Comparison of ENCODE assay signal across 18 mouse cellular contexts in genomic region chr2:174470786-174471405, GRCm38 (mm10). TPM values are rescaled to one million over a fixed set of nuclear protein-coding genes. Genes with fewer than 3 reads are reported as not detected.
DNase-seq lines count a peak whose midpoint lies in the region; ATAC-seq and TF ChIP-seq lines count a peak whose summit lies in the region.
"Had no signal": no experiment of that assay in that cellular context is flagged by ENCODE, and none has a peak within 500 bp of the region (broad histone marks: within the 10 kb centered on the region; RNA-seq: fewer than 3 reads in every experiment).

No protein-coding gene starts in this region.

- no peak for TF ChIP-seq EP300 in CH12.LX (IDR thresholded peaks at IDR 0.05; ENCODE audit: low read length)

- H3K79me2 ChIP-seq in CH12.LX (replicated peaks; ENCODE audit: control insufficient read depth, extremely low read depth, insufficient read depth, poor library complexity, severe bottlenecking) = peaks cover 39% of the 10 kb centered on the region

- peaks cover 35% of the 10 kb centered on the region for H3K36me3 ChIP-seq in heart, embryonic 12.5 days
- H3K36me3 ChIP-seq in CH12.LX (replicated peaks in 1 of 2; ENCODE audit: control insufficient read depth in 1 of 2, insufficient read depth in 1 of 2, low read length in 1 of 2) = peaks cover 34 to 55% of the 10 kb centered on the region in 2 experiments
- peaks cover 23% of the 10 kb centered on the region for H3K36me3 ChIP-seq in ES-E14 (ENCODE audit: control insufficient read depth, insufficient read depth, low read length, poor library complexity, severe bottlenecking)
- H3K36me3 ChIP-seq in liver, embryonic 13.5 days = peaks cover 56% of the 10 kb centered on the region
- no peaks in the 10 kb centered on the region; the same call in 1 of the 2 replicates for H3K36me3 ChIP-seq in forebrain, embryonic 16.5 days (ENCODE audit: control insufficient read depth, insufficient read depth)

- no peak overlapping the region for H3K27ac ChIP-seq in heart, embryonic 12.5 days (ENCODE audit: poor library complexity, severe bottlenecking)
- H3K27ac ChIP-seq in CH12.LX (ENCODE audit: insufficient read depth, low read depth) (no peak overlapping the region), ES-E14 (ENCODE audit: insufficient read depth, low read depth, low read length, poor library complexity, severe bottlenecking) (no peak overlapping the region)
- H3K27ac ChIP-seq in liver, embryonic 13.5 days = peak overlapping the region; percentile 91
- no peak overlapping the region for H3K27ac ChIP-seq in forebrain, embryonic 16.5 days (ENCODE audit: low read length)
- H3K27ac ChIP-seq: forebrain, embryonic 15.5 days; gastrocnemius, adult 2 months had no signal

- no peak for DNase-seq in heart, postnatal 10 days
- DNase-seq in CH12.LX (ENCODE audit: extremely low read depth) (no peak), ES-E14 (ENCODE audit: low read depth, low spot score) (no peak)
- no peak for DNase-seq in liver, embryonic 13.5 days
- no peak for DNase-seq in testis, postnatal 14 days (ENCODE audit: low spot score)
- DNase-seq: cerebellum, adult 9-10 months; gastrocnemius, adult 2 months; heart, adult 18-20 months; layer of hippocampus, postnatal 36 days; left cerebral cortex, postnatal 4 days; retina, postnatal 1 day; thymus, postnatal 36 days had no signal

- peak overlapping the region; percentile 74 for H3K4me2 ChIP-seq in heart, embryonic 12.5 days
- peak overlapping the region; percentile 86; the same call in 1 of the 2 replicates for H3K4me2 ChIP-seq in CH12.LX (ENCODE audit: insufficient read depth, low read depth, poor library complexity, severe bottlenecking)
- H3K4me2 ChIP-seq in liver, embryonic 13.5 days = peak overlapping the region; percentile 87
- H3K4me2 ChIP-seq in forebrain, embryonic 16.5 days (ENCODE audit: low read length) = no peak overlapping the region
- H3K4me2 ChIP-seq: forebrain, embryonic 15.5 days had no signal

- no peak for TF ChIP-seq CTCF in CH12.LX (conservative IDR thresholded peaks at IDR 0.05 in 1 of 2, IDR thresholded peaks at IDR 0.05 in 1 of 2; ENCODE audit: low read depth in 2 of 2, low read length in 2 of 2)

- 82% methylated on average over 7 of the region's 7 CpGs for WGBS in heart, embryonic 12.5 days
- 75% methylated on average over 7 of the region's 7 CpGs for whole genome bisulfite sequencing in liver, embryonic 13.5 days (ENCODE audit: insufficient replicate concordance)
- WGBS in forebrain, embryonic 16.5 days = 95% methylated on average over 7 of the region's 7 CpGs

- TF ChIP-seq POLR2A in CH12.LX (IDR thresholded peaks at IDR 0.05; ENCODE audit: low read depth, low read length) = no peak

- no peaks in the 10 kb centered on the region for H3K9me3 ChIP-seq in heart, embryonic 12.5 days (replicated peaks)
- H3K9me3 ChIP-seq in CH12.LX (replicated peaks; ENCODE audit: low read length) (no peaks in the 10 kb centered on the region), ES-E14 (ENCODE audit: control insufficient read depth, insufficient read depth, low read depth, low read length) (no peaks in the 10 kb centered on the region)
- no peaks in the 10 kb centered on the region for H3K9me3 ChIP-seq in liver, embryonic 13.5 days (replicated peaks)
- no peaks in the 10 kb centered on the region for H3K9me3 ChIP-seq in forebrain, embryonic 16.5 days (ENCODE audit: control insufficient read depth, low read length)
- H3K9me3 ChIP-seq: forebrain, embryonic 15.5 days had no signal

- intact Hi-C loops in heart, postnatal 10 days (cut with DNase I) = loop anchor here (5.0 kb wide), 1 partner anchor 201 kb away; no protein-coding TSS in a partner anchor

- H3K27me3 ChIP-seq in heart, embryonic 12.5 days (replicated peaks) = no peaks in the 10 kb centered on the region
- no peaks in the 10 kb centered on the region for H3K27me3 ChIP-seq in CH12.LX (replicated peaks)
- H3K27me3 ChIP-seq in liver, embryonic 13.5 days = no peaks in the 10 kb centered on the region
- H3K27me3 ChIP-seq in forebrain, embryonic 16.5 days (replicated peaks; ENCODE audit: control insufficient read depth, insufficient read depth, low read length) = no peaks in the 10 kb centered on the region
- H3K27me3 ChIP-seq: forebrain, embryonic 15.5 days; Patski had no signal

- no peak overlapping the region for H3K9ac ChIP-seq in heart, embryonic 12.5 days
- H3K9ac ChIP-seq in CH12.LX (ENCODE audit: insufficient read depth, low read depth) (0 out of 2 replicates have a peak overlapping the region, but pooled peaks have one; percentile 85), ES-E14 (ENCODE audit: insufficient read depth, low read depth, low read length, poor library complexity, severe bottlenecking) (peak overlapping the region; percentile 26; the same call in 1 of the 2 replicates)
- peak overlapping the region; percentile 95 for H3K9ac ChIP-seq in liver, embryonic 13.5 days
- H3K9ac ChIP-seq in forebrain, embryonic 16.5 days (replicated peaks; ENCODE audit: low read depth, low read length) = no peak overlapping the region
- H3K9ac ChIP-seq: forebrain, embryonic 15.5 days had no signal

- in situ Hi-C loops in CH12.LX (cut with MboI; ENCODE audit: low pct_ligation_motif_present, low pct_unique_long_range_greater_than_20kb, low sequenced_read_pairs) = no loop called here
- in situ Hi-C loops in ES-E14 (cut with MboI; ENCODE audit: low sequenced_read_pairs in 2 of 2, unreplicated experiment in 2 of 2) = no loop called here

- peaks cover 27% of the 10 kb centered on the region for H3K4me1 ChIP-seq in heart, embryonic 12.5 days (replicated peaks)
- H3K4me1 ChIP-seq in CH12.LX (ENCODE audit: control insufficient read depth in 1 of 2, insufficient read depth in 2 of 2) (peaks cover 8 to 48% of the 10 kb centered on the region in 2 experiments), ES-E14 (ENCODE audit: control insufficient read depth in 2 of 2, insufficient read depth in 2 of 2, low read length in 2 of 2, poor library complexity in 1 of 2) (peaks cover 5 to 7% of the 10 kb centered on the region in 2 experiments; a peak in 3 of 4 replicates)
- H3K4me1 ChIP-seq in liver, embryonic 13.5 days (replicated peaks) = peaks cover 50% of the 10 kb centered on the region
- H3K4me1 ChIP-seq in forebrain, embryonic 16.5 days (replicated peaks; ENCODE audit: control insufficient read depth, insufficient read depth, low read length) = peaks cover 9% of the 10 kb centered on the region

- dilution Hi-C loops in CH12.LX (cut with MboI; ENCODE audit: extremely low pct_ligation_motif_present, extremely low pct_unique_long_range_greater_than_20kb, low sequenced_read_pairs) = no loop called here

- ATAC-seq in heart, embryonic 12.5 days (ENCODE audit: insufficient number of reproducible peaks, low FRiP score) = no peak
- ATAC-seq in liver, embryonic 13.5 days (ENCODE audit: low read depth) = no peak
- ATAC-seq in forebrain, embryonic 16.5 days = no peak
- ATAC-seq: forebrain, embryonic 15.5 days; hindbrain, embryonic 16.5 days; lung, postnatal 0 days; Patski had no signal

- TF ChIP-seq RAD21 in CH12.LX (IDR thresholded peaks at IDR 0.05; ENCODE audit: low read depth, low read length) = no peak

- no peak overlapping the region for H3K4me3 ChIP-seq in heart, embryonic 12.5 days
- no peak overlapping the region for H3K4me3 ChIP-seq in CH12.LX (replicated peaks in 1 of 3; ENCODE audit: low read depth in 2 of 3, low read length in 2 of 3, poor library complexity in 1 of 3)
- no peak overlapping the region for H3K4me3 ChIP-seq in ES-E14 (ENCODE audit: insufficient read depth in 1 of 2, low read depth in 1 of 2, low read length in 2 of 2, poor library complexity in 1 of 2, severe bottlenecking in 1 of 2)
- H3K4me3 ChIP-seq in liver, embryonic 13.5 days (replicated peaks) = peak overlapping the region; percentile 92
- H3K4me3 ChIP-seq in forebrain, embryonic 16.5 days (replicated peaks; ENCODE audit: low read length) = no peak overlapping the region
- H3K4me3 ChIP-seq: forebrain, embryonic 15.5 days had no signal

RNA-seq across cellular contexts. Expression of gene Prelid3b, which starts 2.0 kb away (rescaled TPM):
- polyA plus RNA-seq in heart, embryonic 12.5 days (2016; fragmentation: Nextera tagmentation; extraction: Ambion mirVana) = 136 and 137 TPM in 2 replicates
- total RNA-seq in heart, postnatal 10 days (2021) = 10 to 100 TPM; 85.0 to 88.6 TPM
- 90.3 and 123 TPM in 2 replicates for total RNA-seq in CH12.LX (2012; rRNA removed)
- total RNA-seq in CH12.LX (2014; rRNA removed) = 187 TPM in 2 replicates
- 179 TPM in 2 replicates for polyA plus RNA-seq in CH12.LX (2012; ENCODE audit: insufficient read length, low read depth)
- 52.4 and 63.4 TPM in 2 replicates for total RNA-seq in ES-E14 (2012; rRNA removed)
- 115 and 131 TPM in 2 replicates for polyA plus RNA-seq in liver, embryonic 13.5 days (2015; fragmentation: Nextera tagmentation; extraction: Ambion mirVana)
- 120 and 121 TPM in 2 replicates for polyA plus RNA-seq in forebrain, embryonic 16.5 days (2015; fragmentation: Nextera tagmentation; extraction: Ambion mirVana)

RNA-seq across cellular contexts. Expression of gene Atp5e, which starts 7.0 kb away (rescaled TPM):
- 1,038 and 1,054 TPM in 2 replicates for polyA plus RNA-seq in heart, embryonic 12.5 days (2016; fragmentation: Nextera tagmentation; extraction: Ambion mirVana)
- total RNA-seq in heart, postnatal 10 days (2021) = 1,000 to 10,000 TPM; 1,182 to 1,233 TPM
- total RNA-seq in CH12.LX (2012; rRNA removed) = 699 and 716 TPM in 2 replicates
- total RNA-seq in CH12.LX (2014; rRNA removed) = 664 and 673 TPM in 2 replicates
- 251 and 338 TPM in 2 replicates for polyA plus RNA-seq in CH12.LX (2012; ENCODE audit: insufficient read length, low read depth)
- total RNA-seq in ES-E14 (2012; rRNA removed) = 37.4 and 44.3 TPM in 2 replicates
- 445 and 472 TPM in 2 replicates for polyA plus RNA-seq in liver, embryonic 13.5 days (2015; fragmentation: Nextera tagmentation; extraction: Ambion mirVana)
- 529 and 555 TPM in 2 replicates for polyA plus RNA-seq in forebrain, embryonic 16.5 days (2015; fragmentation: Nextera tagmentation; extraction: Ambion mirVana)

RNA-seq across cellular contexts. Expression of gene Tubb1, which starts 20.4 kb away (rescaled TPM):
- polyA plus RNA-seq in heart, embryonic 12.5 days (2016; fragmentation: Nextera tagmentation; extraction: Ambion mirVana) = 7.5 and 13.8 TPM in 2 replicates
- total RNA-seq in heart, postnatal 10 days (2021) = 1 to 10 TPM; 1.8 to 3.3 TPM
- total RNA-seq in CH12.LX (2012; rRNA removed) = not detected in 2 replicates
- not detected in 2 replicates for total RNA-seq in CH12.LX (2014; rRNA removed)
- not detected in 2 replicates for polyA plus RNA-seq in CH12.LX (2012; ENCODE audit: insufficient read length, low read depth)
- 0.18 TPM in 1 of 2 replicates, not detected in the other for total RNA-seq in ES-E14 (2012; rRNA removed)
- 36.2 and 38.2 TPM in 2 replicates for polyA plus RNA-seq in liver, embryonic 13.5 days (2015; fragmentation: Nextera tagmentation; extraction: Ambion mirVana)
- polyA plus RNA-seq in forebrain, embryonic 16.5 days (2015; fragmentation: Nextera tagmentation; extraction: Ambion mirVana) = 0.24 and 0.63 TPM in 2 replicates
- total RNA-seq: gastrocnemius, adult 2 months; layer of hippocampus, postnatal 36 days; left cerebral cortex, postnatal 4 days had no signal
- polyA plus RNA-seq: Patski had no signal

RNA-seq across cellular contexts. Expression of gene Ctsz, which starts 32.1 kb away (rescaled TPM):
- 95.9 and 101 TPM in 2 replicates for polyA plus RNA-seq in heart, embryonic 12.5 days (2016; fragmentation: Nextera tagmentation; extraction: Ambion mirVana)
- total RNA-seq in heart, postnatal 10 days (2021) = 10 to 100 TPM; 54.7 to 61.0 TPM
- total RNA-seq in CH12.LX (2012; rRNA removed) (417 and 423 TPM in 2 replicates), CH12.LX (2014; rRNA removed) (135 and 141 TPM in 2 replicates), ES-E14 (2012; rRNA removed) (207 and 324 TPM in 2 replicates)
- 219 and 264 TPM in 2 replicates for polyA plus RNA-seq in CH12.LX (2012; ENCODE audit: insufficient read length, low read depth)
- polyA plus RNA-seq in liver, embryonic 13.5 days (2015; fragmentation: Nextera tagmentation; extraction: Ambion mirVana) = 103 and 111 TPM in 2 replicates
- 81.2 and 84.9 TPM in 2 replicates for polyA plus RNA-seq in forebrain, embryonic 16.5 days (2015; fragmentation: Nextera tagmentation; extraction: Ambion mirVana)

RNA-seq across cellular contexts. Expression of gene Nelfcd, which starts 55.3 kb away (rescaled TPM):
- polyA plus RNA-seq in heart, embryonic 12.5 days (2016; fragmentation: Nextera tagmentation; extraction: Ambion mirVana) = 89.3 and 94.0 TPM in 2 replicates
- 10 to 100 TPM; 43.9 to 44.0 TPM for total RNA-seq in heart, postnatal 10 days (2021)
- total RNA-seq in CH12.LX (2012; rRNA removed) (44.6 and 45.2 TPM in 2 replicates), CH12.LX (2014; rRNA removed) (39.1 and 41.5 TPM in 2 replicates), ES-E14 (2012; rRNA removed) (63.8 and 83.0 TPM in 2 replicates)
- polyA plus RNA-seq in CH12.LX (2012; ENCODE audit: insufficient read length, low read depth) = 50.5 and 52.3 TPM in 2 replicates
- polyA plus RNA-seq in liver, embryonic 13.5 days (2015; fragmentation: Nextera tagmentation; extraction: Ambion mirVana) = 75.2 and 82.0 TPM in 2 replicates
- polyA plus RNA-seq in forebrain, embryonic 16.5 days (2015; fragmentation: Nextera tagmentation; extraction: Ambion mirVana) = 106 and 109 TPM in 2 replicates

Comparison
In these comparisons a context has a peak if more than half of its experiments do, and no peak if none do; other contexts are left out.
1. H3K9ac ChIP-seq: peak in CH12.LX (single experiment), ES-E14 (single experiment) and liver, embryonic 13.5 days (single experiment); none in heart, embryonic 12.5 days (single experiment) and forebrain, embryonic 16.5 days (single experiment).